Mouse (Mus musculus): ENCODE measurements around the gene Dmrt3.

Dmrt3 gene

GRCm38 (mm10) chr19:25622291-25623251 is 12.5 kb downstream of the Dmrt3 start:
- DNase-seq (ENCODE audit: low spot score in 2 of 2), result peak; percentile 59 to 65

GRCm38 (mm10) chr19:25628490-25628889 is 18.4 kb downstream of the Dmrt3 start:
- DNase-seq (ENCODE audit: low spot score in 2 of 2), result peak; percentile 75 to 81

GRCm38 (mm10) chr19:25635119-25635518 is 25.0 kb downstream of the Dmrt3 start:
- DNase-seq (ENCODE audit: low spot score in 2 of 2), result no peak

- peak; percentile 64 to 73 for DNase-seq (ENCODE audit: low spot score in 2 of 2)
These were observed 25.6 kb downstream of the Dmrt3 start for GRCm38 (mm10) chr19:25635622-25636244.

- DNase-seq (ENCODE audit: low spot score in 2 of 2), result no peak
These were observed 28.8 kb downstream of the Dmrt3 start for GRCm38 (mm10) chr19:25638766-25639361.

- no peak for DNase-seq (ENCODE audit: low spot score in 2 of 2)
These were observed 31.7 kb downstream of the Dmrt3 start for GRCm38 (mm10) chr19:25641786-25642185.

GRCm38 (mm10) chr19:25647136-25647535 is 37.0 kb downstream of the Dmrt3 start:
- DNase-seq (ENCODE audit: low spot score in 2 of 2), result no peak

GRCm38 (mm10) chr19:25648701-25649100 is 38.6 kb downstream of the Dmrt3 start:
- DNase-seq (ENCODE audit: low spot score in 2 of 2), result no peak

- DNase-seq (ENCODE audit: low spot score in 2 of 2), result no peak
These were observed 40.4 kb downstream of the Dmrt3 start for GRCm38 (mm10) chr19:25650474-25650873.

GRCm38 (mm10) chr19:25652560-25652959 is 42.5 kb downstream of the Dmrt3 start:
- DNase-seq (ENCODE audit: low spot score in 2 of 2), result peak in 1 of 2 experiments; percentile 16

- DNase-seq (ENCODE audit: low spot score in 2 of 2), result no peak
These were observed 44.1 kb downstream of the Dmrt3 start for GRCm38 (mm10) chr19:25654034-25654749.

GRCm38 (mm10) chr19:25665486-25666339 is 55.6 kb downstream of the Dmrt3 start:
- no peak for DNase-seq (ENCODE audit: low spot score in 2 of 2)

GRCm38 (mm10) chr19:25667836-25668235 is 57.7 kb downstream of the Dmrt3 start:
- no peak for DNase-seq (ENCODE audit: low spot score in 2 of 2)

GRCm38 (mm10) chr19:25669593-25670248 is 59.6 kb downstream of the Dmrt3 start:
- no peak for DNase-seq (ENCODE audit: low spot score in 2 of 2)

- DNase-seq (ENCODE audit: low spot score in 2 of 2), result no peak
These were observed 60.6 kb downstream of the Dmrt3 start for GRCm38 (mm10) chr19:25670571-25671285.

GRCm38 (mm10) chr19:25671681-25672080 is 61.6 kb downstream of the Dmrt3 start:
- DNase-seq (ENCODE audit: low spot score in 2 of 2), result no peak

GRCm38 (mm10) chr19:25672101-25672950 is 62.2 kb downstream of the Dmrt3 start, which contains the start of gene Dmrt2:
Dmrt2 (plus strand) TSS chr19:25672411.
- peak in 1 of 2 experiments; percentile 18 for DNase-seq (ENCODE audit: low spot score in 2 of 2)

Data from right cerebral cortex, adult 2 months (tissue).